Mouse (Mus musculus): ENCODE results near the gene Limch1.

GRCm38 (mm10) chr5:66942922-66943321 lies 197.3 kb downstream of the Limch1 start:
- no peak for TF ChIP-seq CTCF (IDR thresholded peaks at IDR 0.05; ENCODE audit: low read depth, low read length)
- no peak for TF ChIP-seq EP300 (IDR thresholded peaks at IDR 0.05; ENCODE audit: insufficient read depth, low read depth, low read length)
